Mouse (Mus musculus): Measurements from ENCODE around the gene Gin1. TPM values are rescaled to one million over a fixed set of nuclear protein-coding genes. Genes with fewer than 3 reads are reported as not detected.
"Not testable (repeated sequence)": the region's sequence is repeated elsewhere in the genome, so short reads cannot be mapped to it uniquely, and the experiment has no call there.

Gene Gin1
- 10 to 100 TPM in 1 of 2 experiments, 1 to 10 TPM in 1; 8.8 to 10.3 TPM for total RNA-seq (2021)
- long read RNA-seq, experiment 1, transcript Gin1-203 (8 exons, 2,046 nt): major isoform, 9 of 14 reads
- long read RNA-seq, experiment 1, partial matches to known transcripts: 0 of 14 reads
- long read RNA-seq, experiment 1, other reads (novel, unspliced or antisense): 3 of 14 reads
- long read RNA-seq, experiment 2, transcript Gin1-203 (8 exons, 2,046 nt): major isoform, 9 of 13 reads
- long read RNA-seq, experiment 2, partial matches to known transcripts: 0 of 13 reads
- long read RNA-seq, experiment 2, other reads (novel, unspliced or antisense): 2 of 13 reads

GRCm38 (mm10) chr1:97769904-97770753 is at the start of gene Gin1, which contains the start of gene Ppip5k2:
TSS of gene Gin1 (plus strand) at chr1:97770172.
TSS of gene Ppip5k2 (minus strand) at chr1:97770411.
- intact Hi-C loops (cut with DNase I): no loop called here
- peak; percentile 92 to 95 for DNase-seq

GRCm38 (mm10) chr1:97726730-97727129 is 43.2 kb upstream of the Gin1 start:
- intact Hi-C loops (cut with DNase I): loop anchor here (10.0 kb wide), 1 partner anchor 78 kb away; no protein-coding TSS in a partner anchor
- peak in 1 of 2 experiments; percentile 12 for DNase-seq

GRCm38 (mm10) chr1:97729339-97729738 is 40.6 kb upstream of the Gin1 start:
- intact Hi-C loops (cut with DNase I): loop anchor here (10.0 kb wide), 1 partner anchor 75 kb away; no protein-coding TSS in a partner anchor
- DNase-seq: no peak

GRCm38 (mm10) chr1:97743063-97743462 is 26.9 kb upstream of the Gin1 start:
- intact Hi-C loops (cut with DNase I): no loop called here
- no peak for DNase-seq

- intact Hi-C loops (cut with DNase I): no loop called here
- no peak for DNase-seq
Measured at GRCm38 (mm10) chr1:97745712-97746111, 24.3 kb upstream of the Gin1 start.

- intact Hi-C loops (cut with DNase I): no loop called here
Measured at GRCm38 (mm10) chr1:97746261-97746660, 23.7 kb upstream of the Gin1 start.

GRCm38 (mm10) chr1:97748163-97748562 is 21.8 kb upstream of the Gin1 start:
- DNase-seq: no peak
- intact Hi-C loops (cut with DNase I): no loop called here

More at GRCm38 (mm10) chr1:97746261-97746660, 23.7 kb upstream of the Gin1 start:
- DNase-seq: no peak

- no peak for DNase-seq
- intact Hi-C loops (cut with DNase I): no loop called here
Measured at GRCm38 (mm10) chr1:97753216-97753615, 16.8 kb upstream of the Gin1 start.

GRCm38 (mm10) chr1:97754392-97754791 is 15.6 kb upstream of the Gin1 start:
- intact Hi-C loops (cut with DNase I): no loop called here

GRCm38 (mm10) chr1:97759841-97760240 is 10.1 kb upstream of the Gin1 start:
- DNase-seq: no peak
- intact Hi-C loops (cut with DNase I): no loop called here

More at GRCm38 (mm10) chr1:97754392-97754791, 15.6 kb upstream of the Gin1 start:
- no peak for DNase-seq

GRCm38 (mm10) chr1:97760598-97760997 is 9.4 kb upstream of the Gin1 start:
- peak in 1 of 2 experiments; percentile 28 for DNase-seq
- intact Hi-C loops (cut with DNase I): no loop called here

- intact Hi-C loops (cut with DNase I): no loop called here
- peak; percentile 17 to 36 for DNase-seq
Measured at GRCm38 (mm10) chr1:97761477-97761876, 8.5 kb upstream of the Gin1 start.

GRCm38 (mm10) chr1:97765712-97766111 is 4.3 kb upstream of the Gin1 start:
- not testable (repeated sequence) for DNase-seq

GRCm38 (mm10) chr1:97768089-97768488 is 1.9 kb upstream of the Gin1 start:
- DNase-seq: no peak
- intact Hi-C loops (cut with DNase I): no loop called here

More at GRCm38 (mm10) chr1:97765712-97766111, 4.3 kb upstream of the Gin1 start:
- intact Hi-C loops (cut with DNase I): not testable (repeated sequence)

- intact Hi-C loops (cut with DNase I): no loop called here
- DNase-seq: no peak
Measured at GRCm38 (mm10) chr1:97768906-97769293, 1.1 kb upstream of the Gin1 start.

GRCm38 (mm10) chr1:97769294-97769903 is 573 bp upstream of the Gin1 start:
- intact Hi-C loops (cut with DNase I): no loop called here
- DNase-seq: peak; percentile 17 to 21

GRCm38 (mm10) chr1:97771118-97771517 is 1.1 kb downstream of the Gin1 start:
- DNase-seq: peak in 1 of 2 experiments; percentile 45
- intact Hi-C loops (cut with DNase I): no loop called here

- intact Hi-C loops (cut with DNase I): no loop called here
Measured at GRCm38 (mm10) chr1:97771727-97772126, 1.8 kb downstream of the Gin1 start.

GRCm38 (mm10) chr1:97773362-97773761 is 3.4 kb downstream of the Gin1 start:
- DNase-seq: no peak
- intact Hi-C loops (cut with DNase I): no loop called here

More at GRCm38 (mm10) chr1:97771727-97772126, 1.8 kb downstream of the Gin1 start:
- DNase-seq: no peak

GRCm38 (mm10) chr1:97773973-97774372 is 4.0 kb downstream of the Gin1 start:
- intact Hi-C loops (cut with DNase I): no loop called here
- DNase-seq: no peak

GRCm38 (mm10) chr1:97781674-97782073 is 11.7 kb downstream of the Gin1 start:
- no peak for DNase-seq
- intact Hi-C loops (cut with DNase I): no loop called here

Measured in heart, postnatal 14 days (tissue).